ENCODE assay signal across 14 mouse cellular contexts in the genomic region with DNA sequence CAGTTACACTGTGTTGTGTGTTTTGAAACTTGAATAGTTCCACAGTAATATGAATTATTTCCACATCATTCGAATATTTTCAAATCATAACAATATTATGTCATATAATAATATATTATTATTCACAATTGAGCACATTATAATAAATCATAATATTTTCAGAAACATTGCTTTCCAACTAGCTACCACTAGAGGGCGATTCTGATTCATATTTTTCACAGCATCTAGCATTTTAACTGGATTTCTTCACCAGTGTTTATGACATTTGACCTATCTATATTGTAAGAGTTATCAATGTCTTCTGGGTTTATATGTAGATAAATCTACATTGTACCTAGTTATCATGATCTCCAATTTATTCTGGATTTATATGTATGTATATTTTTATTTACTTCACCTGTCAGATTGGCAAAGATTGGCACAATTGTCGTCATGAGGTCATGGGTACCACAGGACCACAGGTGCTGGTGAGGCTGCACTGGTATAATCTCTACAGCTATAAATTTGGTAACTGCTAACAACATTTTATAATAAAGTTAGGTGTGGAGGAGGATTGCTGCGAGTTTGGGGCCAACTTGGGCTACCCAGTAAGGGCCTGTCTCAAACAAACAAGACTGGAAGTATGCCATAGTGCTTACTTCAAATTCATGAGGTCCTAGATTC. TPM values are rescaled to one million over a fixed set of nuclear protein-coding genes. Genes with fewer than 3 reads are reported as not detected.
DNase-seq lines count a peak whose midpoint lies in the region; ATAC-seq and TF ChIP-seq lines count a peak whose summit lies in the region.
"Had no signal": no experiment of that assay in that cellular context is flagged by ENCODE, and none has a peak within 500 bp of the region (broad histone marks: within the 10 kb centered on the region; RNA-seq: fewer than 3 reads in every experiment).

No protein-coding gene starts in this region.

- H3K36me3 ChIP-seq in heart, postnatal 0 days (replicated peaks; ENCODE audit: control insufficient read depth, insufficient read depth, low read length), result no peaks in the 10 kb centered on the region
- peaks cover 0 to 3% of the 10 kb centered on the region in 2 experiments; a peak in 2 of 4 replicates for H3K36me3 ChIP-seq in MEL (ENCODE audit: control insufficient read depth in 1 of 2, insufficient read depth in 2 of 2, low read length in 2 of 2)
- H3K36me3 ChIP-seq: embryonic facial prominence, embryonic 13.5 days; neural tube, embryonic 12.5 days had no signal

- TF ChIP-seq POLR2A in MEL (IDR thresholded peaks at IDR 0.05; ENCODE audit: control insufficient read depth in 1 of 2, insufficient read depth in 1 of 2, low read depth in 1 of 2, low read length in 2 of 2, poor library complexity in 1 of 2), result no peak

- peak; percentile 66 for TF ChIP-seq CTCF in heart, postnatal 0 days (IDR thresholded peaks at IDR 0.05; ENCODE audit: low read depth)
- TF ChIP-seq CTCF in MEL (IDR thresholded peaks at IDR 0.05 in 2 of 3, conservative IDR thresholded peaks at IDR 0.05 in 1 of 3; ENCODE audit: control insufficient read depth in 1 of 3, insufficient read depth in 1 of 3, low read depth in 2 of 3, low read length in 3 of 3, poor library complexity in 1 of 3, severe bottlenecking in 1 of 3), result peak; percentile 34 to 78 (median 55)

- peak; percentile 96 for TF ChIP-seq RAD21 in MEL (IDR thresholded peaks at IDR 0.05; ENCODE audit: low read depth, low read length)

- H3K79me2 ChIP-seq in MEL (ENCODE audit: control insufficient read depth, insufficient read depth, low read length, poor library complexity), result no peaks in the 10 kb centered on the region

- intact Hi-C loops in heart, postnatal 14 days (cut with DNase I), result loop anchor here (1.0 to 5.0 kb wide), 3 partner anchors 39 to 252 kb away; no protein-coding TSS in a partner anchor

- no peak overlapping the region for H3K9ac ChIP-seq in heart, postnatal 0 days (replicated peaks; ENCODE audit: low read depth, low read length)
- H3K9ac ChIP-seq in MEL (ENCODE audit: control insufficient read depth, low read depth, low read length, poor library complexity, severe bottlenecking), result no peak overlapping the region
- H3K9ac ChIP-seq: embryonic facial prominence, embryonic 13.5 days; neural tube, embryonic 12.5 days had no signal

- no peaks in the 10 kb centered on the region for H3K27me3 ChIP-seq in heart, postnatal 0 days (ENCODE audit: control insufficient read depth, insufficient read depth, low read length)
- peaks cover 0 to 2% of the 10 kb centered on the region in 2 experiments; a peak in 1 of 4 replicates for H3K27me3 ChIP-seq in MEL (ENCODE audit: control insufficient read depth in 1 of 2, insufficient read depth in 2 of 2, low read length in 2 of 2)
- H3K27me3 ChIP-seq: embryonic facial prominence, embryonic 13.5 days; neural tube, embryonic 12.5 days had no signal

- WGBS in heart, postnatal 0 days, result 46% methylated on average over 4 of the region's 4 CpGs

- H3K4me2 ChIP-seq in heart, postnatal 0 days (ENCODE audit: low read depth, low read length), result no peak overlapping the region
- H3K4me2 ChIP-seq: embryonic facial prominence, embryonic 13.5 days; heart, embryonic 11.5 days; neural tube, embryonic 12.5 days had no signal

- no peak overlapping the region for H3K4me3 ChIP-seq in heart, postnatal 0 days (ENCODE audit: low read depth, low read length)
- H3K4me3 ChIP-seq in MEL (ENCODE audit: control insufficient read depth in 1 of 2, insufficient read depth in 1 of 2, low read depth in 2 of 2, low read length in 2 of 2), result no peak overlapping the region
- H3K4me3 ChIP-seq: embryonic facial prominence, embryonic 13.5 days; neural tube, embryonic 12.5 days had no signal

- TF ChIP-seq EP300 in heart, postnatal 0 days (IDR thresholded peaks at IDR 0.05; ENCODE audit: low read depth), result no peak
- TF ChIP-seq EP300 in MEL (IDR thresholded peaks at IDR 0.05; ENCODE audit: low read depth in 1 of 2, low read length in 2 of 2), result no peak

- H3K4me1 ChIP-seq in heart, postnatal 0 days (ENCODE audit: control insufficient read depth, insufficient read depth), result no peaks in the 10 kb centered on the region
- peaks cover 2 to 8% of the 10 kb centered on the region in 2 experiments; a peak in 3 of 4 replicates for H3K4me1 ChIP-seq in MEL (ENCODE audit: control insufficient read depth in 1 of 2, insufficient read depth in 2 of 2, low read length in 2 of 2)
- H3K4me1 ChIP-seq: embryonic facial prominence, embryonic 13.5 days; neural tube, embryonic 12.5 days had no signal

- H3K9me3 ChIP-seq in heart, postnatal 0 days (replicated peaks; ENCODE audit: control insufficient read depth, low read length), result no peaks in the 10 kb centered on the region
- no peaks in the 10 kb centered on the region for H3K9me3 ChIP-seq in MEL (replicated peaks; ENCODE audit: insufficient read depth, low read length)
- H3K9me3 ChIP-seq: embryonic facial prominence, embryonic 13.5 days; neural tube, embryonic 12.5 days had no signal

- ATAC-seq in heart, postnatal 0 days (ENCODE audit: insufficient read depth, low read depth), result no peak
- peak; percentile 59; the same call in 1 of the 2 replicates for ATAC-seq in megakaryocyte, adult 5-6 weeks (ENCODE audit: poor library complexity, severe bottlenecking)

- no peak overlapping the region for H3K27ac ChIP-seq in heart, postnatal 0 days (ENCODE audit: low read depth)
- H3K27ac ChIP-seq in MEL (ENCODE audit: control insufficient read depth, low read depth, low read length), result no peak overlapping the region
- H3K27ac ChIP-seq: embryonic facial prominence, embryonic 13.5 days; macrophage; neural tube, embryonic 12.5 days had no signal

- peak; percentile 28 for DNase-seq in heart, postnatal 0 days (ENCODE audit: low spot score)
- no peak for DNase-seq in heart, postnatal 14 days
- DNase-seq in lung, postnatal 25 days (ENCODE audit: low spot score), result peak; percentile 20
- DNase-seq in lung, postnatal 4 days, result no peak
- peak; percentile 51 for DNase-seq in MEL (ENCODE audit: low read depth, low spot score)
- DNase-seq in B cell, adult 2 months, result no peak
- no peak for DNase-seq in right cerebral cortex, postnatal 10 days (ENCODE audit: low spot score in 2 of 2)
- DNase-seq: kidney, adult 18-20 months; thymus, postnatal 4 days had no signal

TF ChIP-seq in MEL, 35 proteins besides CTCF, POLR2A, EP300 and RAD21:
- no peak for TF ChIP-seq UBTF (IDR thresholded peaks at IDR 0.05; ENCODE audit: borderline replicate concordance, insufficient read depth, low read depth, low read length)
- no peak for TF ChIP-seq TCF12 (IDR thresholded peaks at IDR 0.05; ENCODE audit: low read depth, low read length)
- TF ChIP-seq SMC3 (IDR thresholded peaks at IDR 0.05; ENCODE audit: low read depth, low read length), result peak; percentile 83
- TF ChIP-seq RCOR1 (IDR thresholded peaks at IDR 0.05; ENCODE audit: low read depth, low read length), result no peak
- TF ChIP-seq SIN3A (IDR thresholded peaks at IDR 0.05; ENCODE audit: low read length), result 0 out of 2 replicates have a peak, but pooled peaks have one; percentile 20
- TF ChIP-seq MXI1 (IDR thresholded peaks at IDR 0.05; ENCODE audit: low read depth, low read length), result no peak
- TF ChIP-seq TBP (IDR thresholded peaks at IDR 0.05; ENCODE audit: low read depth, low read length), result no peak
- peak; percentile 88 for TF ChIP-seq ZC3H11A (IDR thresholded peaks at IDR 0.05; ENCODE audit: low read depth, low read length)
- TF ChIP-seq MAX (IDR thresholded peaks at IDR 0.05; ENCODE audit: low read length), result no peak
- TF ChIP-seq ZNF384 (IDR thresholded peaks at IDR 0.05; ENCODE audit: low read depth, low read length), result no peak
- TF ChIP-seq GABPA (IDR thresholded peaks at IDR 0.05; ENCODE audit: low read depth, low read length), result no peak
- no peak for TF ChIP-seq POLR2AphosphoS2 (IDR thresholded peaks at IDR 0.05; ENCODE audit: low read length)
- TF ChIP-seq KAT2A (conservative IDR thresholded peaks at IDR 0.05; ENCODE audit: low read depth, low read length), result no peak
- no peak for TF ChIP-seq MAZ (IDR thresholded peaks at IDR 0.05; ENCODE audit: low read depth, low read length)
- no peak for TF ChIP-seq MYC (IDR thresholded peaks at IDR 0.05; ENCODE audit: low read depth, low read length)
- no peak for TF ChIP-seq NRF1 (IDR thresholded peaks at IDR 0.05; ENCODE audit: insufficient read depth, low read depth, low read length, poor library complexity, severe bottlenecking)
- TF ChIP-seq NELFE (IDR thresholded peaks at IDR 0.05; ENCODE audit: low read depth, low read length), result no peak

RNA-seq across cellular contexts. Expression of gene Bcat1, which starts 12.6 kb away (rescaled TPM):
- 2.6 and 4.6 TPM in 2 replicates for total RNA-seq in heart, postnatal 0 days (2014; rRNA removed; ENCODE audit: low replicate concordance)
- 0.94 and 1.7 TPM in 2 replicates for polyA plus RNA-seq in heart, postnatal 0 days (2015; fragmentation: Nextera tagmentation; extraction: Ambion mirVana)
- total RNA-seq in heart, postnatal 14 days (2021), result 1 to 10 TPM; 2.2 to 2.5 TPM
- total RNA-seq in MEL (2012; rRNA removed), result not detected in 2 replicates
- polyA plus RNA-seq in MEL (2012; ENCODE audit: insufficient read depth in 1 of 2, insufficient read length in 2 of 2, low read depth in 1 of 2, low replicate concordance in 2 of 2, missing spikeins in 1 of 2), result not detected
- total RNA-seq in megakaryocyte, adult 5-6 weeks (2015), result 0.25 TPM in 1 of 2 replicates, not detected in the other
- total RNA-seq in megakaryocyte, adult 5-6 weeks (2017), result 0.24 TPM in 1 of 2 replicates, not detected in the other
- polyA plus RNA-seq: macrophage had no signal

RNA-seq across cellular contexts. Expression of gene Lrmp, which starts 26.9 kb away (rescaled TPM):
- total RNA-seq in heart, postnatal 0 days (2014; rRNA removed; ENCODE audit: low replicate concordance), result 4.2 and 5.7 TPM in 2 replicates
- polyA plus RNA-seq in heart, postnatal 0 days (2015; fragmentation: Nextera tagmentation; extraction: Ambion mirVana), result 0.98 and 1.2 TPM in 2 replicates
- total RNA-seq in heart, postnatal 14 days (2021), result 1 to 10 TPM; 2.2 to 7.0 TPM
- total RNA-seq in MEL (2012; rRNA removed), result 60.4 and 70.1 TPM in 2 replicates
- polyA plus RNA-seq in MEL (2012; ENCODE audit: insufficient read depth in 1 of 2, insufficient read length in 2 of 2, low read depth in 1 of 2, low replicate concordance in 2 of 2, missing spikeins in 1 of 2), result 10 to 100 TPM in 1 of 2 experiments, not detected in 1; 64.3 TPM
- 41.7 and 44.5 TPM in 2 replicates for total RNA-seq in megakaryocyte, adult 5-6 weeks (2015)
- total RNA-seq in megakaryocyte, adult 5-6 weeks (2017), result 87.5 and 92.7 TPM in 2 replicates

Comparison
In these comparisons a context has a peak if more than half of its experiments do, and no peak if none do; other contexts are left out.
1. DNase-seq: peak in heart, postnatal 0 days (single experiment), lung, postnatal 25 days (single experiment) and MEL (single experiment); none in heart, postnatal 14 days (0 of 2), lung, postnatal 4 days (0 of 2), B cell, adult 2 months (0 of 2) and right cerebral cortex, postnatal 10 days (0 of 2).